Mouse (Mus musculus) midbrain, embryonic 16.5 days (tissue): ENCODE data around the gene Eppin. TPM values are rescaled to one million over a fixed set of nuclear protein-coding genes. Genes with fewer than 3 reads are reported as not detected.

Source experiments
- ATAC-seq: fragments of 200-750 bp; cut with Nextera tagmentation; 2 replicates; pipeline ENCODE4 v1.8.0; 2017; ENCODE audit warnings: moderate TSS enrichment
- H3K27ac ChIP-seq: fragments of 300-500 bp; sonication (generic); 2 replicates; pipeline ENCODE4 v1.5.1; 2014; ENCODE audit warnings: mild to moderate bottlenecking, low read length, mixed read lengths
- H3K27me3 ChIP-seq: fragments of 300-500 bp; sonication (generic); 2 replicates; pipeline ENCODE4 v1.6.1; 2014; ENCODE audit warnings: low read depth, low read length, mixed read lengths; ENCODE audit not compliant: control insufficient read depth, insufficient read depth
- H3K36me3 ChIP-seq: fragments of 300-500 bp; sonication (generic); 2 replicates; pipeline ENCODE4 v1.6.1; 2014; ENCODE audit warnings: mild to moderate bottlenecking, low read length, moderate library complexity, mixed read lengths; ENCODE audit not compliant: control insufficient read depth, insufficient read depth
- H3K4me1 ChIP-seq: fragments of 300-500 bp; sonication (generic); 2 replicates; pipeline ENCODE4 v1.6.1; 2014; ENCODE audit warnings: mild to moderate bottlenecking, low read length, mixed read lengths; ENCODE audit not compliant: control insufficient read depth, insufficient read depth
- H3K4me2 ChIP-seq: fragments of 300-500 bp; sonication (generic); 2 replicates; pipeline ENCODE4 v1.6.1; 2014; ENCODE audit warnings: mild to moderate bottlenecking, low read length, mixed read lengths
- H3K4me3 ChIP-seq: fragments of 300-500 bp; sonication (generic); 2 replicates; pipeline ENCODE4 v1.5.1; 2014; ENCODE audit warnings: low read depth, mild to moderate bottlenecking, low read length, moderate library complexity, mixed read lengths
- H3K9ac ChIP-seq: fragments of 300-500 bp; sonication (generic); 2 replicates; pipeline ENCODE4 v1.6.1; 2014; ENCODE audit warnings: low read depth, low read length, mixed read lengths
- H3K9me3 ChIP-seq: fragments of 300-500 bp; sonication (generic); replicated peaks from 2 replicates; pipeline ENCODE4 v1.6.1; 2014; ENCODE audit warnings: mild to moderate bottlenecking, low read length, mixed read lengths; ENCODE audit not compliant: control insufficient read depth, poor library complexity, severe bottlenecking
- WGBS: fragments of 180-500 bp; shearing (Covaris S2); extraction: QIAGEN DNeasy Blood & Tissue Kit; methylation state at CpG from one replicate; pipeline ENCODE4 v1.1.7; 2014; 5-methylcytosine and 5-hydroxymethylcytosine counted together
- polyA plus RNA-seq: library from polyadenylated mRNA; unstranded; fragments of >200 nt; fragmentation: Nextera tagmentation; extraction: Ambion mirVana; gene quantifications from 2 replicates; pipeline ENCODE4 v1.2.1, GENCODE M21; 2015

The Eppin gene
- polyA plus RNA-seq, 1 experiment from 2014 or later, result not detected

DNA sequence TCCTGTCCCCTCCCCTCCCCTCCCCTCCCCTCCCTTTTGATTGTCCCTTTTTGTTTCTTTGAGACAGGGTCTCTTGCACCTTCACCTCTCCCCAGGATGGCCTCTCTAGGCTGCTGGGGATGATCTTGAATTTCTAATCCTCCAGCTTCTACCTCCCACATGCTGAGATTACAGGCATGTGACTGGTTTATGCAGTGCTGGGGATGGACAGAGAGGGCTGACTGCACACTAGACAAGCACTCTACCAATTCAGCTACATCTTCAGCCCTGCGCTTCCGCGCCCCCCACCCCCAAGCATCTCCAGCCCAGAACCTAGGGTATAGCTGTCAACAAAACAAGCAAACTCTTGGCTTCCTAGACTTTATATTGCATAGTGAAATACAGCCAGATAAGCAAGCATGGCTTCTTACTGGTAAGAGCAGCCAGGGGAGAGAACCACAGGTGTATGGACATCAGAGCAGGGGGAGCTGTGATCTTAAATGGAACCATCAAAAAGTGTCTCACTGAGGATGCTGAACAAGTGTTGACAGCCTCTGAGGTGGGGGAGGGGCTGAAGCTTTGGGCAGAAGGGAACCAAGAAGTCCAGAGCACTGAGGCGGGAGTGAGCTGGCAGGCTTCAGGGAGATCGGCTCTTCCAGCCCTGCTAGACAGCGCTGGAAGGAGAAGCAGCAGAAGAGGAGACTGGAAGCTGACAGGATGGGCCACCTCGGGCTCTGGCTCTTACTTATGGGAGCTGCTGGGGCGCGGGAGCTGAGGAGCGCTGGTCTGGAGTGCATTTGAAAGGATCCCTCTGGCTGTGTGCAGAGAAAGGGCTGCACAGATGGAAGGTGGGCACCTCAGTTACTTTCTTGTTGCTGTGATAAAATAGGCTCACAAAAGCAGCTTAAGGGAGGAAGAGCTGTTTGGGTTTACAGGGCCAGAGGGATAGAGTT is 43.2 kb downstream of the Eppin start:
- Histone ChIP-seq H3K36me3 (no peaks in the 10 kb centered on the region), H3K9me3 (no peaks in the 10 kb centered on the region), H3K4me1 (peaks cover 10% of the 10 kb centered on the region), H3K27ac (no peak overlapping the region), H3K9ac (peak overlapping the region; percentile 50; the same call in 1 of the 2 replicates), H3K27me3 (no peaks in the 10 kb centered on the region), H3K4me2 (peak overlapping the region; percentile 43), H3K4me3 (no peak overlapping the region)
- 14% methylated on average over 10 of the region's 10 CpGs for WGBS
- no peak for ATAC-seq

DNA sequence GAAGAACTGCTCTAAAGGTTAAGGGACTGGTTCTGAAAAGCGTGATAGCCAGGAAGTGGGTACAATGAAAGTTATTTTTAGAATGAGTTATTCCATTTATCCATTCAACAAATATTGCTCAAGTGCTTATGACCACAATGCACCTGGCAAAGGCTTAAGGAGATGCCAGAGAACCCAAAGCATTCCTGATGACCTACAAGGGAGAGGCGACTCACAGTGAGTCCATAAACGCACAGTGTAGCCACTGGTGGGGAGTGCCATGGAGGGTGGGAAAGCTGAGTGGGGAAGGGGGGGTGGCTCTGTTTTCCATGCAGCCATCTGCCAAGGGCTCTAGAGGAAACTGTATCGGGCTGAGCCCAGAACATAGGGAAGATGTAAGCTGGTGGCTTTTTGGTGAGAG is 44.1 kb downstream of the Eppin start:
- H3K9ac ChIP-seq, result no peak overlapping the region
- peaks cover 10% of the 10 kb centered on the region for H3K4me1 ChIP-seq
- no peak overlapping the region for H3K4me2 ChIP-seq
- no peaks in the 10 kb centered on the region for H3K9me3 ChIP-seq
- ATAC-seq, result no peak
- H3K27ac ChIP-seq, result no peak overlapping the region
- WGBS, result 44% methylated on average over 4 of the region's 4 CpGs
- no peaks in the 10 kb centered on the region for H3K36me3 ChIP-seq
- H3K27me3 ChIP-seq, result no peaks in the 10 kb centered on the region
- no peak overlapping the region for H3K4me3 ChIP-seq

DNA sequence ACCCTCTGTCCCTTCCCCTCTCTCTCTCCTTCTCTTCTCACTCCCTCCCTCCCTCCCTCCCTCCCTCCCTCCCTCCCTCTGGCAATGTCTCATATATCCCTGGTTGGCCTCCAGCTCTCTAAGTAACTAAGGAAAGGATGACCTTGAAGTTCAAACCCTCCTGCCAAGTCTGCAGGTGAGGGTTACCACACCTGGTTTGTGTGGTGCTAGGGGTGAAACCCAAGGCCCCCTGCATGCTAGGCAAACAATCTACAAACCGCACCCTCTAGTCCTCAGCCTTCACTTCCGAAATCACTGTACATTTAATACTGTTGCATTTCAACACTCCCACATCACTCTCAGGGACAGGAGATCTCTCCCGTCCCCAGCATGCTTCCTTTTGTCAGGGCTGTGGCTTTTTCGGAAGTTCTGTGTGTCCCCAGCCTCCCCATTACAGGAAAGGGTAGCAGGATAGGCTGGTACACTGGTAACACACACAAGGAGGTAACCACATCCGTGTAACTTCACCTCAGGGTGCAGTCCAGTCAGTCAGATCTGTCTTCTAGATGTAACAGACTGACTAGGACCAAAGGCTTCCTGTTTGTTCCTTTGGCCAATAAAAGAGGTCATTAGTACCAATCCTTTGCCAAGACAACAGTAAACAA is 48.8 kb downstream of the Eppin start:
- no peaks in the 10 kb centered on the region for H3K4me1 ChIP-seq
- no peak for ATAC-seq
- 56% methylated on average over 5 of the region's 5 CpGs for WGBS

DNA sequence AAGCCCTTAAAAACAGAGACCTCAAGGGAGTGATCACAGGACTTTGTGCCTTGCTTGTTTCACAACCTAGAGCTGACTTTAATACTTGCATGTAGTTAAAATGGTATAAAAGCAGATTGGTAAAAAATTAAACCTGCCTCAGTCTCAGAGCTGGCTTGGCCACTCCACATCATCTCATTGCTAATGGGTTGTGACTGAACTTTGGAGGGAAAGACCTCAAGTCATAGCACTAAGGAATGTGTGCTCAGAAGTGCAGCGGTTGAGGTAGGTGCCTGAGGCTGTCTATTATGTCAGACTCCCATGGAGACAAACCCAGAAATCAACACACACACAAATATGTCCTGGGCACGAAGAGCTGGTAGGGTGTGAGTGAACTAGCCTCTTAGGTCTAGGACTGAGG is 49.6 kb downstream of the Eppin start:
- no peaks in the 10 kb centered on the region for H3K9me3 ChIP-seq
- no peaks in the 10 kb centered on the region for H3K36me3 ChIP-seq
- ATAC-seq, result no peak
- WGBS, result 72% methylated on average over 2 of the region's 2 CpGs
- no peak overlapping the region for H3K4me3 ChIP-seq
- no peak overlapping the region for H3K9ac ChIP-seq
- no peak overlapping the region for H3K4me2 ChIP-seq
- H3K4me1 ChIP-seq, result no peaks in the 10 kb centered on the region
- H3K27ac ChIP-seq, result no peak overlapping the region
- H3K27me3 ChIP-seq, result no peaks in the 10 kb centered on the region

More for the DNA sequence above, 48.8 kb downstream of the Eppin start:
- H3K36me3 ChIP-seq, result no peaks in the 10 kb centered on the region
- no peaks in the 10 kb centered on the region for H3K9me3 ChIP-seq
- no peak overlapping the region for H3K4me3 ChIP-seq
- H3K27ac ChIP-seq, result no peak overlapping the region
- H3K9ac ChIP-seq, result no peak overlapping the region
- H3K4me2 ChIP-seq, result no peak overlapping the region
- no peaks in the 10 kb centered on the region for H3K27me3 ChIP-seq

DNA sequence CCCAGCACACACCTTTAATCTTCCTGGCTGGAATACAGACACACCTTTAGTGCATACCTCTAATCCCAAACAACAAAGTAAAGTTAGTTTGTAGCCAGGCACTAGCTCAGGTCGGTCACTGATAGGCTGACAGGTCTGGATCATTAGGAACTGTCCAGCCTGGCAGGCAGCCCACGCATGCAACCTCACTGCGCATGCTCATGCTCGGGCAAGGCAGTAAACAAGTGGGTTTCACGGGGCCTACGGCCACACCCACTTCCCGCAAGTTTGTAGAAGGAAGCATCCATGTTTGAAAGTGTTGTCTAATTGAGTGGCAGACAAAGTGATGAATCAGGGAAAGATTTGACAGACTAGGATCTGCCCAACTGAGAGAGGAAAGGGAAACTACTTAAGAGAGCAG is 50.8 kb downstream of the Eppin start:
- no peak for ATAC-seq
- H3K4me1 ChIP-seq, result no peaks in the 10 kb centered on the region
- no peak overlapping the region for H3K9ac ChIP-seq
- no peaks in the 10 kb centered on the region for H3K27me3 ChIP-seq
- 87% methylated on average over 7 of the region's 7 CpGs for WGBS
- H3K36me3 ChIP-seq, result no peaks in the 10 kb centered on the region
- H3K9me3 ChIP-seq, result no peaks in the 10 kb centered on the region
- no peak overlapping the region for H3K27ac ChIP-seq
- no peak overlapping the region for H3K4me2 ChIP-seq
- no peak overlapping the region for H3K4me3 ChIP-seq

DNA sequence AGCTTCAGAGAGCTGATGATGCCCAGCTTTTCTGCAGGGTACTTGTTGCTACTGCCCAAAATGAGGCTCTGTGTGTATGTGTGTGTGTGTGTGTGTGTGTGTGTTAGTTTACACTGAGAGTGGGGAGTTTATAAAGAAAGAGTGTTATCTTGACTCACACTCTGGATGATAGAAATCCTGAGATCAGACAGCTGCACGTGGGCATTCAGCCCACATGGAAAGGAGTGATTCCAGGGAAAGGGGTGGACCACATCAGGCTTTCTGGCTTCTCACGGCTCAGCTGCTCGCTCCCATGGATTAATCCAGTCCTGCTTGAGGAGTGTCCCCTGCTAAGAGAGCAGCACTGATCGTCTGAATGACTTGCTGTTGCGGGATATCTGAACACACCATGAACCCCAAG is 51.3 kb downstream of the Eppin start:
- Histone ChIP-seq H3K4me1 (no peaks in the 10 kb centered on the region), H3K36me3 (no peaks in the 10 kb centered on the region), H3K27ac (no peak overlapping the region), H3K4me2 (no peak overlapping the region), H3K4me3 (no peak overlapping the region), H3K9me3 (no peaks in the 10 kb centered on the region), H3K27me3 (no peaks in the 10 kb centered on the region), H3K9ac (no peak overlapping the region)
- WGBS, result 64% methylated on average over 5 of the region's 5 CpGs
- ATAC-seq, result no peak

DNA sequence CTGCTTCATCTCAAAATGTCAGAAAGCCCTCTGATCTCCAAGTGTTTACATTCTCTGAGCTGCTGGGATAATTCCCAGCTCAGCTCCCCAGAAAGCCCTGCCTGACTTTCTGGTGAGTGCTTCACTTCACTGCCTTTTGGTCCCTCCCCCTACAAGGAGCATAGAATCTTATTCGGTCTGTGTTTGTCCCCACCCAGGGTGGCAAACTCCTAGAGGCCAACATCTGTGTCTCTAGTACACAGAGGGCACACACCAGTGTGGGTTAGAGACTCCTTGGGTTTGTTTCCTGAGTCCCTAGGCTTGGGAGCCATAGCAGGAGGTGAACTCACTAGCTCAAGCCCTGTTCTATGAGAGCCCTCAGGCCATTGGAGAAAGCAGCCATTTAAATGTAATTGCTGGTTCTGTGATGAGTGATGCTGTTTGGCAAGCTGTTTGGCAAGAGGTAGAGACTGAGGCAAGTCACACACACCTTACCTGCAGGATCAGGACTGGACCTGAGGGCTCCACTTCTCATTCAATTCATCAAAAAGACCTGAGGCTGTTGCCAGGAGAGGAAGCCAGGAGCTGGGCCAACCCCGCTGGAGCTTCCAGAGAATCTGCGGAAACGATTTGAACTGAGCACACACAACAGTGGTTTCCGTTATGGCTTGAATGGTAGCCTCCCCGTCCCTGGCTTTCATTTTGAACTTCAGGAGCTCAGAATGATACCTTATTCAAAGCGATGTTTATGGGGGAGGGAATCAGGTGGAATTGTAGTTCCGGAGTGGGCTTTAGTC is 52.6 kb downstream of the Eppin start:
- ATAC-seq, result no peak
- Histone ChIP-seq H3K9me3 (no peaks in the 10 kb centered on the region), H3K4me1 (no peaks in the 10 kb centered on the region), H3K9ac (no peak overlapping the region), H3K4me2 (no peak overlapping the region), H3K27ac (no peak overlapping the region), H3K27me3 (no peaks in the 10 kb centered on the region), H3K4me3 (no peak overlapping the region), H3K36me3 (no peaks in the 10 kb centered on the region)
- WGBS, result 47% methylated on average over 8 of the region's 8 CpGs
